Mouse (Mus musculus) midbrain, embryonic 16.5 days (tissue): ENCODE measurements around the gene Fam196a. TPM values are rescaled to one million over a fixed set of nuclear protein-coding genes. Genes with fewer than 3 reads are reported as not detected.

ENCODE experiments used
- ATAC-seq: fragments of 200-750 bp; cut with Nextera tagmentation; 2 replicates; pipeline ENCODE4 v1.8.0; 2017; ENCODE audit warnings: moderate TSS enrichment
- H3K27ac ChIP-seq: fragments of 300-500 bp; sonication (generic); 2 replicates; pipeline ENCODE4 v1.5.1; 2014; ENCODE audit warnings: mild to moderate bottlenecking, low read length, mixed read lengths
- H3K27me3 ChIP-seq: fragments of 300-500 bp; sonication (generic); 2 replicates; pipeline ENCODE4 v1.6.1; 2014; ENCODE audit warnings: low read depth, low read length, mixed read lengths; ENCODE audit not compliant: control insufficient read depth, insufficient read depth
- H3K36me3 ChIP-seq: fragments of 300-500 bp; sonication (generic); 2 replicates; pipeline ENCODE4 v1.6.1; 2014; ENCODE audit warnings: mild to moderate bottlenecking, low read length, moderate library complexity, mixed read lengths; ENCODE audit not compliant: control insufficient read depth, insufficient read depth
- H3K4me1 ChIP-seq: fragments of 300-500 bp; sonication (generic); 2 replicates; pipeline ENCODE4 v1.6.1; 2014; ENCODE audit warnings: mild to moderate bottlenecking, low read length, mixed read lengths; ENCODE audit not compliant: control insufficient read depth, insufficient read depth
- H3K4me2 ChIP-seq: fragments of 300-500 bp; sonication (generic); 2 replicates; pipeline ENCODE4 v1.6.1; 2014; ENCODE audit warnings: mild to moderate bottlenecking, low read length, mixed read lengths
- H3K4me3 ChIP-seq: fragments of 300-500 bp; sonication (generic); 2 replicates; pipeline ENCODE4 v1.5.1; 2014; ENCODE audit warnings: low read depth, mild to moderate bottlenecking, low read length, moderate library complexity, mixed read lengths
- H3K9ac ChIP-seq: fragments of 300-500 bp; sonication (generic); 2 replicates; pipeline ENCODE4 v1.6.1; 2014; ENCODE audit warnings: low read depth, low read length, mixed read lengths
- H3K9me3 ChIP-seq: fragments of 300-500 bp; sonication (generic); replicated peaks from 2 replicates; pipeline ENCODE4 v1.6.1; 2014; ENCODE audit warnings: mild to moderate bottlenecking, low read length, mixed read lengths; ENCODE audit not compliant: control insufficient read depth, poor library complexity, severe bottlenecking
- WGBS: fragments of 180-500 bp; shearing (Covaris S2); extraction: QIAGEN DNeasy Blood & Tissue Kit; methylation state at CpG from one replicate; pipeline ENCODE4 v1.1.7; 2014; 5-methylcytosine and 5-hydroxymethylcytosine counted together
- polyA plus RNA-seq: library from polyadenylated mRNA; unstranded; fragments of >200 nt; fragmentation: Nextera tagmentation; extraction: Ambion mirVana; gene quantifications from 2 replicates; pipeline ENCODE4 v1.2.1, GENCODE M21; 2015

Fam196a gene
- polyA plus RNA-seq = 12.2 and 13.7 TPM in 2 replicates

DNA sequence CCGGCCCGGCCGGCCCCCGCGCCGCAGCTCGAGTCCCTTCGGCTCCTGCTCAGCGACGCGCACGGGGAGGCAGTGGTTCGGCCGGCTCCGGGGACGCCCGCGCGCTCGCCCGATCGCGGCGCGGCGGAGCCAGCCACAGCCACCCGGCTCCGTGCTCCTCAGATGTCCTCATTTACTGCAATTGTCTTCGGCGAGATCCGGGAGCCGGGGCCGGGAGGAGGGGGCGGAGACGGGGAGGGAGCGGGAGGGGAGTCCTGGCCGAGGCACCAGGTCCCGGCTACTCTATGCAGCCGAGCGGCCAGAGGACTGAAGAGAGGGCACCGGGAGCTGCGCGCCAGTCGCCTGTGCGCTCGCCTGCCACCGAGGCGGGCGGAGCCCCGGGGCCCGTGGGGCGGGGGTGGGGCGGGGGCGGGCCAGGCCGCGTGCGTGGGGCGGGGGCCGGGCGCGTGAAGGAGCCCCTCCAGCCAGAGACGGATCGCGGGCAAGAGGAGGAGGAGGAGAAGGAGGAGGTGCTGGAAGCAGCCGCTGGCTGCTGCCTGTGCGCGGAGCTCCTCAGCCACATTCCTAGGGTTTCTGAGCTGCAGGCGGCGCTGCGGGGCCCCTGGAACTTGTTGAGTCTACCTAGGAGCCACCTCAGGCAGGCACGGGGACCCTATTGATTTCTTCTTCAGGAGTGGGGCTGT is at the start of gene Fam196a:
Gene Fam196a, minus strand, starts transcription at position 504 of the 683 bp plus-strand sequence.
- H3K27me3 ChIP-seq = no peaks in the 10 kb centered on the region
- no peaks in the 10 kb centered on the region for H3K36me3 ChIP-seq
- peak within 1 kb of the TSS; percentile 89 for H3K4me2 ChIP-seq
- peak within 1 kb of the TSS; percentile 80 for H3K27ac ChIP-seq
- no peaks in the 10 kb centered on the region for H3K9me3 ChIP-seq
- H3K4me1 ChIP-seq = peaks cover 7% of the 10 kb centered on the region
- H3K4me3 ChIP-seq = peak within 1 kb of the TSS; percentile 61
- ATAC-seq = peak; percentile 88
- peak within 1 kb of the TSS; percentile 82 for H3K9ac ChIP-seq
- WGBS = under 1% methylated on average over 56 of the region's 71 CpGs

DNA sequence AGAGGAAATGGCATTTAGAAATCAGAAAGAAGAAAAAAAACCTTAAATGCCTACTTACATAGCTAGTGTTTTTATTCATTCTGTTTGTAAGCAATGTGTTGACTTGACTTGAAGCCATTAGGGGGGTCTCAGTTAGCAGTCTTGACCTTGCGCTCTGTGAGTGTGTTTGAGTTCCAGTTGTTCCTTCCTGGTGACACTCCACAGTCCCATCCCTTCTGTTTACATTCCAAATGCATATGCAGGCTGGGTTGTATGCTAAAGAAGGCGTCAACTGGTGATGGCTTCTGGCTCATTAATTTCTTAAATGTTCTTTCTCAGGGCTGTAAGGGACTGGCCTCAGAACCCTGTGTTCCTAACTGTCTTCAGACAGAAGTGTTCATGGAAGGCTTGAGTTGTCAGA is 23.4 kb upstream of the Fam196a start:
- H3K9ac ChIP-seq = no peak overlapping the region
- no peaks in the 10 kb centered on the region for H3K36me3 ChIP-seq
- ATAC-seq = no peak
- H3K4me2 ChIP-seq = no peak overlapping the region
- no peaks in the 10 kb centered on the region for H3K27me3 ChIP-seq
- H3K9me3 ChIP-seq = no peaks in the 10 kb centered on the region
- H3K27ac ChIP-seq = no peak overlapping the region
- no peak overlapping the region for H3K4me3 ChIP-seq
- no peaks in the 10 kb centered on the region for H3K4me1 ChIP-seq
- 85% methylated on average over 2 of the region's 2 CpGs for WGBS

DNA sequence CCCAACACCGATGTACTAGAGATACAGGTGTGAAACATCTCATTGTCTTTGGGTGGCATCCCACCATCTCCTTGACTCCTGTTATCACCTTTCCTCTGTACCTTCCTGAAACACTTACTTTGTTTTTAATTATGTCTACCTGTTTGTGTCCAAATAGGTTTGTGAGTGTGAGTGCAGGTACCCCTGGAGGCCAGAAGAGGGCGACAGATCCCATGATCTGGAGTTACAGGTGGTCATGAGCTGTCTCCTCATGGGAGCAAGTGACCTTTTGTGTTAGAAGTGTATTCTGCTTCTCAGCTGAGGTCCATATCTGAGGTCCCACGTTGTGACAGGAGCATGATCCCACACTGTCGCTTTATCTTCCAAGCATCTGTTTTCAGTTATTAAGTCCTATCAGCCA is 22.6 kb upstream of the Fam196a start:
- Histone ChIP-seq H3K36me3 (no peaks in the 10 kb centered on the region), H3K4me3 (no peak overlapping the region), H3K27me3 (no peaks in the 10 kb centered on the region), H3K9ac (no peak overlapping the region), H3K27ac (no peak overlapping the region), H3K4me1 (no peaks in the 10 kb centered on the region), H3K4me2 (no peak overlapping the region), H3K9me3 (no peaks in the 10 kb centered on the region)
- 68% methylated on average over 4 of the region's 4 CpGs for WGBS
- ATAC-seq = no peak

DNA sequence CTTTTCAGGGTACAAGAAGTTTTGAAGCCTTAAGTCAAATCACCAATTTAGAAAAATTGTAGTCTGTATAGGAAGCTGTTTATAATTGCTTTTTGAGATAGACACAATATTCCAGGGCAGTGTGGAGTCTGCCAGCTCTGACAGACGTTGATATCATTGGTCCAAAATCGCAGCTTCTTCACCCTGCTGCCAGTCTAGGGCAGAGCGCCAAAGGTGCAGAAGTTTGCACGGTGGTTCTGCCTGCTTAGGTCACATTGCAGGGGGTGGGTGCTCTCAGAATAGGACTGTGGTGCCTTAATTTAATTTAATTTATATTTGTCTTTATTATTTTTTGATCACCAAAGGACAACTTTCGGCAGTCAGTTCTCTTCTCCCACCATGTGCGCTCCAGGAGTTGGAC is 20.9 kb upstream of the Fam196a start:
- H3K9ac ChIP-seq = no peak overlapping the region
- H3K27ac ChIP-seq = no peak overlapping the region
- 89% methylated on average over 6 of the region's 6 CpGs for WGBS
- no peak overlapping the region for H3K4me2 ChIP-seq
- no peaks in the 10 kb centered on the region for H3K36me3 ChIP-seq
- H3K9me3 ChIP-seq = no peaks in the 10 kb centered on the region
- H3K27me3 ChIP-seq = no peaks in the 10 kb centered on the region
- no peak for ATAC-seq
- no peak overlapping the region for H3K4me3 ChIP-seq
- H3K4me1 ChIP-seq = no peaks in the 10 kb centered on the region

DNA sequence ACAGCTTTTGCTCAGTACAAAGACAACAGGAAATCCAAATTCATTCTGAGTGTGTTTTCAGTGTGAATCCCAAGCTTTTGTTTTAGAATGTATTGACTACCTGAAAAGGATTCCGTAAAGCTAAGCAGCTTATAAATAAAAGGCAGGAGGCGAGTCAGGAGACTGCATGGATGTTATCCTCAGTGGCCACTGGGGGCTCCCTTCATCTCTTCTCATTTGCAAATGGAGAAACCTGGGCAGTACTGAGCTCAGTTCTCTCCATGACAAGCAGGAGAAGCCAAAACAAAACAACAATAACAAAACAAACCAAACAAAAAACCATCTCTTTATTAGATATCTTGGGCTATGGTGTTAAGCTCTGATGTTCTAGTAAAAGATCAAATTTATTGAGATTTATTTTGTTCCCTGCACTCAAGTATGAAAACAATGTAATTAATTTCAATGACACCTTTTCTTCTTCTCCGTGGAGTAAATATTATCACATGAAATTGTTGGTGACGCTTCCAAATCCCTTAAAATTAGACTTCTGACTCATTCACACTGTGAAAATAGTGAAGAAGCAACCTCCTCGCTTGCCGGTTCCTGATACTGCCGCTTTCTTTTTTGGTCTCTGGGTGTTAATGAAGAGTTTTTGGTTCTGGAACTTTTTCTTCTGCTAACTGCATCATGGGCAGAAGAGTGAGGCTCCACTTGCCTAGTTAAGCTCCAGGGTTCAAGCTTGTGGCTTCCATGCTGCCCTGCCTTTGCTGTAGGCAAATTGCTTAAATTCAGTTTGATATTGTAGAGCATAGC is 7.9 kb upstream of the Fam196a start:
- H3K36me3 ChIP-seq = no peaks in the 10 kb centered on the region

DNA sequence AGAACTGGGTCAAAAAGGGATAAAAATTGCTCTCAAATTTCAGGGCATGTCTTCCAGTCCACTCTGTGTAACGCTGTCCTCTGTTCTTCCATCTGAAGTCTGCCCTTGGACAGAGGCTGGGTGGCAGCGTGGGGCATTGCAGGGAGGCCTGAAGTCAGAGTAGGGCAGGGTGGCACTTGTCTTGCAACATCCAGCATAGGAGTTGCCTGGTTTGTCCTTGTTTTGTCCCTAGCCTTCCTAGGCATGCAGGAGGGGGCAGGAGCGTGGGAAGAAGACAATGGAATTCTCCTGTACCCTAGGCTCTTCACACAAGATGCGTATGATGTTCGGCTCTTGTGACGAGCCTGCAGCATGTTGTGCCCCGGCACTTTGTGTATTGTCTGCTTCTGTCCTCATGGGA is 5.5 kb upstream of the Fam196a start:
- no peaks in the 10 kb centered on the region for H3K36me3 ChIP-seq
- H3K9ac ChIP-seq = no peak overlapping the region
- H3K9me3 ChIP-seq = no peaks in the 10 kb centered on the region
- H3K4me3 ChIP-seq = no peak overlapping the region
- no peak overlapping the region for H3K27ac ChIP-seq
- H3K4me2 ChIP-seq = no peak overlapping the region
- H3K27me3 ChIP-seq = no peaks in the 10 kb centered on the region
- 72% methylated on average over 7 of the region's 7 CpGs for WGBS
- no peak for ATAC-seq
- no peaks in the 10 kb centered on the region for H3K4me1 ChIP-seq

More for the DNA sequence above, 7.9 kb upstream of the Fam196a start:
- Histone ChIP-seq H3K4me2 (no peak overlapping the region), H3K4me1 (no peaks in the 10 kb centered on the region), H3K4me3 (no peak overlapping the region), H3K27ac (no peak overlapping the region), H3K9me3 (no peaks in the 10 kb centered on the region), H3K27me3 (no peaks in the 10 kb centered on the region), H3K9ac (no peak overlapping the region)
- 73% methylated on average over 7 of the region's 7 CpGs for WGBS
- ATAC-seq = no peak

DNA sequence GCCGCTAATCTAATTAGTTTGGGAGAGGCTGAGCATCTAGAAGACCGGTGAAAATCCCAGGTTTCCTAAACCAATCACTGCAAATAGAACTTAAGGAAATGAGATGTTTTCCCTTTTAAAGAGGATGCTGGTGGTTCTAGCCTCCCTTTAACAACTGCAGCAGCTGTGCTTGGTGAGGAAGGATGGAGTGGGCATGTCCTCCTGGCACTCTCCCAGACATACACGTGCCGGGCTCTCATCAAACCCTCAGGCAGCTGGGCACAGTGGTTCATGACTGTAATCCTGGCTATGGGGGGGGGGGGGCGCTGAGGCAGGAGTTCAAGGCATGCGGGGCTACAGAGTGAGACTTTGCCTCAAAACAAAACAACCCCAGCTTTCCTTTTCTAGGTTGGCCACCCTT is 4.8 kb upstream of the Fam196a start:
- H3K4me3 ChIP-seq = no peak overlapping the region
- WGBS = 64% methylated on average over 6 of the region's 6 CpGs
- no peaks in the 10 kb centered on the region for H3K36me3 ChIP-seq
- H3K9ac ChIP-seq = no peak overlapping the region
- no peaks in the 10 kb centered on the region for H3K4me1 ChIP-seq
- H3K27me3 ChIP-seq = no peaks in the 10 kb centered on the region
- H3K27ac ChIP-seq = no peak overlapping the region
- no peak overlapping the region for H3K4me2 ChIP-seq
- ATAC-seq = no peak
- no peaks in the 10 kb centered on the region for H3K9me3 ChIP-seq

DNA sequence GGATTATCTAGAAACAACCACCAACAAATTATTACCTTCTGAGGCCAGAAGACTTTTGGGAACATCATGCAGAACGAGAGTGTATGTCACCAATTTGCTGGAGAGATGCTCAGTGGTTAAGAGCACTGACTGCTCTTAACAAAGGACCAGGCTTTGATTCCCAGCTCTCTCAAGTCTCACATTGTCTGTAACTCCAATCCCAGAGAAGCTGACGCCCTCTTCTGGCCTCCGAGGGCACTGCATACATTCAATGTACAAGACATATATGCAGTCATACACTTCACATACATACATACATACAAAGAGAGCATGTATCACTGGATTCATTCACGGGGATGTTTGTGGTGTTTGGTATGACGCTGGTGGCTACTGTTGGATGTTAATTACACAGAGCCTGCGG is 3.7 kb upstream of the Fam196a start:
- no peaks in the 10 kb centered on the region for H3K36me3 ChIP-seq

DNA sequence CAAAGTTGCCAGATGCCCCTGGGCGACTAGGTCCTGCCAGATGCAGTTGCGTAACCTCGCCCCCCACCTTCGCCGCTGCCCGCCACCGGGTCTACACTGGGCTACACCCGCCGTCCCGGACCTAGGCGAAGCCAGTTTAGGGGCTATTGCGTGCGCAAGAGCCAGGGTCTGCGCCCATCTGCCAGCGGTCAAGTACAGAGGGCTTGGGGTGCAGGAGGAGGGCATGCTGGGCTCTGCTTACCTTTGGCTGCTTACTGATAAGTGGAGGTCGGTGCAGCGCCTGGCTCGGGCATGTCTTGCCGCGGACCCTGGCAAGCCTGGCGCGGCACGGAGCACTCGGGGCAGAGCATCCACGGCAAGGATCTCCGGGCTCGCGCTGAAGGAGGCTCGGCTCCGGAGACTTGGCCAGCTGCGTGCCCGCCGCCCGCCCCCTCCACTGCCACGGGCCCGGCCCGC is 731 bp downstream of the Fam196a start:
- H3K4me3 ChIP-seq = peak overlapping the region; percentile 61
- peaks cover 7% of the 10 kb centered on the region for H3K4me1 ChIP-seq
- H3K27ac ChIP-seq = peak overlapping the region; percentile 80
- H3K9ac ChIP-seq = peak overlapping the region; percentile 82
- H3K36me3 ChIP-seq = no peaks in the 10 kb centered on the region
- no peaks in the 10 kb centered on the region for H3K9me3 ChIP-seq
- H3K27me3 ChIP-seq = no peaks in the 10 kb centered on the region
- H3K4me2 ChIP-seq = peak overlapping the region; percentile 89
- ATAC-seq = peak; percentile 64
- WGBS = under 1% methylated on average over 36 of the region's 37 CpGs

More for the DNA sequence above, 3.7 kb upstream of the Fam196a start:
- Histone ChIP-seq H3K9ac (no peak overlapping the region), H3K4me2 (no peak overlapping the region), H3K27me3 (no peaks in the 10 kb centered on the region), H3K27ac (no peak overlapping the region), H3K4me3 (no peak overlapping the region), H3K9me3 (no peaks in the 10 kb centered on the region), H3K4me1 (peaks cover under 1% of the 10 kb centered on the region; the same call in 1 of the 2 replicates)
- ATAC-seq = no peak
- 96% methylated on average over 6 of the region's 6 CpGs for WGBS
